Mouse (Mus musculus): ENCODE results near the gene Pi4ka. TPM values are rescaled to one million over a fixed set of nuclear protein-coding genes. Genes with fewer than 3 reads are reported as not detected.

Pi4ka gene
- 58.1 and 70.6 TPM in 2 replicates for polyA plus RNA-seq (2015; fragmentation: Nextera tagmentation; extraction: Ambion mirVana)

- Histone ChIP-seq H3K4me1 (ENCODE audit: control insufficient read depth, insufficient read depth, low read depth, low read length) (peaks cover 24% of the 10 kb centered on the region), H3K9me3 (ENCODE audit: control insufficient read depth, low read length) (no peaks in the 10 kb centered on the region), H3K27ac (ENCODE audit: low read depth, low read length) (peak within 1 kb of the TSS; percentile 83), H3K27me3 (replicated peaks; ENCODE audit: control insufficient read depth, insufficient read depth, low read length) (no peaks in the 10 kb centered on the region), H3K36me3 (ENCODE audit: control insufficient read depth, insufficient read depth, low read length) (peaks cover 4% of the 10 kb centered on the region; the same call in 1 of the 2 replicates), H3K9ac (ENCODE audit: low read depth, low read length) (peak within 1 kb of the TSS; percentile 84), H3K4me2 (ENCODE audit: low read length) (peak within 1 kb of the TSS; percentile 69), H3K4me3 (ENCODE audit: low read length) (peak within 1 kb of the TSS; percentile 68)
- WGBS: under 1% methylated on average over 68 of the region's 69 CpGs
- ATAC-seq: peak; percentile 98
Measured at GRCm38 (mm10) chr16:17405736-17406443, at the start of gene Pi4ka, which contains the start of gene Snap29. Gene Pi4ka (minus strand): TSS chr16:17406314. Gene Snap29 (plus strand): TSS chr16:17405986.

DNA sequence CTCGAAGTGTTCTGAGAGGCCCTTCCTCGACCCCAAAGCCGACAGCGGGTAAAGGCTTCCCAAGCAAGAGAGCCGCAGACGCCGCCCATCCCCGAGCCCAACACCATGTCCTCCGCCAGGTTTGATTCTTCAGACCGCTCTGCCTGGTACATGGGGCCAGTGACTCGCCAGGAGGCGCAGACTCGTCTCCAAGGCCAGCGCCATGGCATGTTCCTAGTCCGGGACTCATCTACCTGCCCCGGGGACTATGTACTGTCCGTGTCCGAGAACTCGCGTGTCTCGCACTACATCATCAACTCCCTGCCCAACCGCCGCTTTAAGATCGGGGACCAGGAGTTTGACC lies 46.2 kb upstream of the Pi4ka start:
- ATAC-seq: no peak
- H3K27me3 ChIP-seq (replicated peaks; ENCODE audit: control insufficient read depth, insufficient read depth, low read length): no peaks in the 10 kb centered on the region
- under 1% methylated on average over 24 of the region's 24 CpGs for WGBS
- H3K9me3 ChIP-seq (ENCODE audit: control insufficient read depth, low read length): no peaks in the 10 kb centered on the region
- peak overlapping the region; percentile 96 for H3K4me2 ChIP-seq (ENCODE audit: low read length)
- peak overlapping the region; percentile 98 for H3K4me3 ChIP-seq (ENCODE audit: low read length)
- H3K4me1 ChIP-seq (ENCODE audit: control insufficient read depth, insufficient read depth, low read depth, low read length): peaks cover 22% of the 10 kb centered on the region
- peaks cover 2% of the 10 kb centered on the region; the same call in 1 of the 2 replicates for H3K36me3 ChIP-seq (ENCODE audit: control insufficient read depth, insufficient read depth, low read length)
- H3K27ac ChIP-seq (ENCODE audit: low read depth, low read length): peak overlapping the region; percentile 97
- peak overlapping the region; percentile 99 for H3K9ac ChIP-seq (ENCODE audit: low read depth, low read length)

- Histone ChIP-seq H3K4me2 (ENCODE audit: low read length) (peak within 1 kb of the TSS; percentile 96), H3K36me3 (ENCODE audit: control insufficient read depth, insufficient read depth, low read length) (peaks cover 2% of the 10 kb centered on the region; the same call in 1 of the 2 replicates), H3K4me1 (ENCODE audit: control insufficient read depth, insufficient read depth, low read depth, low read length) (peaks cover 22% of the 10 kb centered on the region), H3K27ac (ENCODE audit: low read depth, low read length) (peak within 1 kb of the TSS; percentile 97), H3K9ac (ENCODE audit: low read depth, low read length) (peak within 1 kb of the TSS; percentile 99), H3K9me3 (ENCODE audit: control insufficient read depth, low read length) (no peaks in the 10 kb centered on the region), H3K27me3 (replicated peaks; ENCODE audit: control insufficient read depth, insufficient read depth, low read length) (no peaks in the 10 kb centered on the region), H3K4me3 (ENCODE audit: low read length) (peak within 1 kb of the TSS; percentile 98)
- ATAC-seq: peak; percentile 96
- under 1% methylated on average over 58 of the region's 63 CpGs for WGBS
Measured at GRCm38 (mm10) chr16:17451541-17452372, 45.6 kb upstream of the Pi4ka start, which contains the start of gene Crkl. Gene Crkl (plus strand): TSS chr16:17451987.

GRCm38 (mm10) chr16:17432576-17432975 lies 26.5 kb upstream of the Pi4ka start:
- no peak overlapping the region for H3K4me2 ChIP-seq (ENCODE audit: low read length)
- H3K4me3 ChIP-seq (ENCODE audit: low read length): no peak overlapping the region
- no peak for ATAC-seq
- no peaks in the 10 kb centered on the region for H3K27me3 ChIP-seq (replicated peaks; ENCODE audit: control insufficient read depth, insufficient read depth, low read length)
- 75% methylated on average over 2 of the region's 2 CpGs for WGBS
- no peak overlapping the region for H3K27ac ChIP-seq (ENCODE audit: low read depth, low read length)
- no peaks in the 10 kb centered on the region for H3K9me3 ChIP-seq (ENCODE audit: control insufficient read depth, low read length)
- H3K9ac ChIP-seq (ENCODE audit: low read depth, low read length): no peak overlapping the region
- peaks cover 5% of the 10 kb centered on the region for H3K36me3 ChIP-seq (ENCODE audit: control insufficient read depth, insufficient read depth, low read length)
- H3K4me1 ChIP-seq (ENCODE audit: control insufficient read depth, insufficient read depth, low read depth, low read length): no peaks in the 10 kb centered on the region

DNA sequence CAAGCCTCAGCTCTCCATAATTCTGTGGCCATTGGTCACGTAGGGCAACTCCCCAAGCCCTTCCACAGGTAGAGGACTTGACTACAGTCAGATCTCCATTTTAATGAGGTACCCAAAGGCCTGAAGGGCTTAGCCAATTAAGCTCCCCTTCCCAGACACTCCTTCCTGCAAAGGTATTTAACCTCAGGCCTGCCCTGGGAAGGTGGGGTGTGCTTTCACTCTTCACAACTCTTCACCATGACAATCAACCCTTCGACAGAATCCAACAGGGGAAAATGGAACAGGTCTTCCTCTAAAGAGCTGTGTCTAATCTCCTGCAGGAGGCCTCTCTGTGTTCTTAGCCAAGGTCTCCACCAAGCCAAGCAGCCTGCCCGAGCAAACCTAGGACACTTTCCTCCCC lies 16.9 kb upstream of the Pi4ka start:
- ATAC-seq: no peak
- 82% methylated on average over 3 of the region's 3 CpGs for WGBS
- Histone ChIP-seq H3K4me2 (ENCODE audit: low read length) (no peak overlapping the region), H3K27me3 (replicated peaks; ENCODE audit: control insufficient read depth, insufficient read depth, low read length) (no peaks in the 10 kb centered on the region), H3K9me3 (ENCODE audit: control insufficient read depth, low read length) (no peaks in the 10 kb centered on the region), H3K9ac (ENCODE audit: low read depth, low read length) (no peak overlapping the region), H3K36me3 (ENCODE audit: control insufficient read depth, insufficient read depth, low read length) (peaks cover 40% of the 10 kb centered on the region), H3K27ac (ENCODE audit: low read depth, low read length) (no peak overlapping the region), H3K4me1 (ENCODE audit: control insufficient read depth, insufficient read depth, low read depth, low read length) (no peaks in the 10 kb centered on the region), H3K4me3 (ENCODE audit: low read length) (no peak overlapping the region)

- peaks cover 11% of the 10 kb centered on the region for H3K4me1 ChIP-seq (ENCODE audit: control insufficient read depth, insufficient read depth, low read depth, low read length)
- ATAC-seq: no peak
- H3K9ac ChIP-seq (ENCODE audit: low read depth, low read length): no peak overlapping the region
- no peak overlapping the region for H3K4me2 ChIP-seq (ENCODE audit: low read length)
- H3K27me3 ChIP-seq (replicated peaks; ENCODE audit: control insufficient read depth, insufficient read depth, low read length): no peaks in the 10 kb centered on the region
- WGBS: 76% methylated on average over 4 of the region's 4 CpGs
- H3K27ac ChIP-seq (ENCODE audit: low read depth, low read length): no peak overlapping the region
- no peak overlapping the region for H3K4me3 ChIP-seq (ENCODE audit: low read length)
- no peaks in the 10 kb centered on the region for H3K9me3 ChIP-seq (ENCODE audit: control insufficient read depth, low read length)
- no peaks in the 10 kb centered on the region for H3K36me3 ChIP-seq (ENCODE audit: control insufficient read depth, insufficient read depth, low read length)
Measured at GRCm38 (mm10) chr16:17410209-17410608, 4.1 kb upstream of the Pi4ka start.

DNA sequence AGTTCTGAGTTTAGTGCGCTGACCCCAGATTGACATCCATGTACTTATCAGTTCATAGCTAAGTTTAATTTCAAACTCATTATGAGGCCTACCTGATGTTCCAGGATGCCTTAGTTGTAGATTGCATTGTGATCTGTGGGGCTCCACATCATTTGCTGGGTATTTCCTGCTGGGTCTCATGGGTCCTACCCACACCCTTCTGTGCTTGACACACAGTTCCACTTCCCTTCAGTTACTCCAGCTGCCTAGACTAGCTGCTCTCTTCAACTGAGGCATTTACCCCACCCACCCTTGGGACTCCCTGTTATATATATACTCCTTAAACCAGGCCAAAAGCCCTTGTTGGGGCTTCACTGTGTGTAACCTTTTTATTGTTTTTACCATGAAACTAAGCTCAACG lies 2.9 kb upstream of the Pi4ka start:
- 92% methylated on average over 2 of the region's 2 CpGs for WGBS
- no peak overlapping the region for H3K4me3 ChIP-seq (ENCODE audit: low read length)
- H3K9me3 ChIP-seq (ENCODE audit: control insufficient read depth, low read length): no peaks in the 10 kb centered on the region
- no peak overlapping the region for H3K27ac ChIP-seq (ENCODE audit: low read depth, low read length)
- no peak overlapping the region for H3K9ac ChIP-seq (ENCODE audit: low read depth, low read length)
- H3K4me1 ChIP-seq (ENCODE audit: control insufficient read depth, insufficient read depth, low read depth, low read length): peaks cover 20% of the 10 kb centered on the region
- ATAC-seq: no peak
- H3K27me3 ChIP-seq (replicated peaks; ENCODE audit: control insufficient read depth, insufficient read depth, low read length): no peaks in the 10 kb centered on the region
- no peaks in the 10 kb centered on the region for H3K36me3 ChIP-seq (ENCODE audit: control insufficient read depth, insufficient read depth, low read length)
- no peak overlapping the region for H3K4me2 ChIP-seq (ENCODE audit: low read length)

DNA sequence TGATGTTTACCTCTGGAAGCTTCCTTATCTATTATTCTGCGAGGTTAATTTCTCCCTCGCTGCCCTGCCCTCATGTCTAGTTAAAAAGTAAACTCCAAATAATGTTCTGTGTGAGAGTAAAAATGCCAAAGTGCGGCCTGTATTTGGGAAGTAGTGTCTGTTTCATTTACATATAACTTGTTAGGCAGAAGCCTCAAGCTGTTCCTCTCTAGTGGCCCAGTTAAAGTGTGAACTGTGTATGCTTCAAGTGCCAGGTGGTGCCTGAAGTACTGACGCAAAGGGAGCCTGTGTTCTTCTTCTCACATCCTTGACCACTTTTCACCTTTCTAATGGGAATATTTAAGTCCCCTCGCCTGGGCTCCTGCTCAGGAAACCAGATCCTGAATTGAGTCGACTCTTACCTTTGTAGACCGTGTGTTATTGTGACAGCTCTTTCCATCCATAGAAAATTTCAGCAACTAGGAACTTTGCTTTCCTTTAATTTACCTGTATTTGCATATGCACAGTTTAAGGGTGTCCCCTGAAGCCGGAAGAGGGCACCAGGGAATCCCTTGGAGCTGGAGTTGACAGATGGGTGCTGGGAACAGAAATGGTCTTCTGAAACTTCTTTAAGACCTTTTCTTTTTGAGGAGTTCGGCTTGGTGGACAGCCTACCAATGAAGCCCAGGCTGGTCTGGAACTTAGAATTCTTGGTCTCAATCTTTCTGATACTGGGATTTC lies 558 bp upstream of the Pi4ka start:
- Histone ChIP-seq H3K4me3 (ENCODE audit: low read length) (peak overlapping the region; percentile 68), H3K4me1 (ENCODE audit: control insufficient read depth, insufficient read depth, low read depth, low read length) (peaks cover 24% of the 10 kb centered on the region), H3K36me3 (ENCODE audit: control insufficient read depth, insufficient read depth, low read length) (peaks cover 4% of the 10 kb centered on the region; the same call in 1 of the 2 replicates), H3K9ac (ENCODE audit: low read depth, low read length) (peak overlapping the region; percentile 76), H3K27me3 (replicated peaks; ENCODE audit: control insufficient read depth, insufficient read depth, low read length) (no peaks in the 10 kb centered on the region), H3K27ac (ENCODE audit: low read depth, low read length) (no peak overlapping the region), H3K4me2 (ENCODE audit: low read length) (peak overlapping the region; percentile 58), H3K9me3 (ENCODE audit: control insufficient read depth, low read length) (no peaks in the 10 kb centered on the region)
- ATAC-seq: no peak
- 39% methylated on average over 9 of the region's 9 CpGs for WGBS

Measured in hindbrain, embryonic 16.5 days (tissue).